Mouse (Mus musculus): ENCODE measurements around the gene Ankrd39.
"Not testable (repeated sequence)": the region's sequence is repeated elsewhere in the genome, so short reads cannot be mapped to it uniquely, and the experiment has no call there.

Ankrd39 gene

GRCm38 (mm10) chr1:36550075-36550863, 3.0 kb upstream of the Ankrd39 start:
- DNase-seq = no peak

- no peak for DNase-seq
These were observed 2.2 kb upstream of the Ankrd39 start for GRCm38 (mm10) chr1:36549491-36549890.

GRCm38 (mm10) chr1:36548771-36549170, 1.5 kb upstream of the Ankrd39 start:
- DNase-seq = no peak

GRCm38 (mm10) chr1:36547981-36548598, 845 bp upstream of the Ankrd39 start:
- DNase-seq = peak; percentile 33

GRCm38 (mm10) chr1:36545845-36546600, 1.2 kb downstream of the Ankrd39 start:
- DNase-seq = no peak

GRCm38 (mm10) chr1:36545382-36545781, 1.9 kb downstream of the Ankrd39 start:
- DNase-seq = no peak

- no peak for DNase-seq
These were observed 4.3 kb downstream of the Ankrd39 start for GRCm38 (mm10) chr1:36542925-36543324.

GRCm38 (mm10) chr1:36541844-36542243, 5.4 kb downstream of the Ankrd39 start:
- no peak for DNase-seq

GRCm38 (mm10) chr1:36540807-36541206, 6.4 kb downstream of the Ankrd39 start:
- no peak for DNase-seq

- DNase-seq = no peak
These were observed 7.1 kb downstream of the Ankrd39 start for GRCm38 (mm10) chr1:36540132-36540531.

- DNase-seq = no peak
These were observed 8.1 kb downstream of the Ankrd39 start, which contains the start of gene Gm42417 for GRCm38 (mm10) chr1:36539186-36539585. Gene Gm42417, minus strand, starts transcription at chr1:36539429.

- no peak for DNase-seq
These were observed 8.5 kb downstream of the Ankrd39 start for GRCm38 (mm10) chr1:36538727-36539126.

- not testable (repeated sequence) for DNase-seq
These were observed 10.5 kb downstream of the Ankrd39 start, which contains the start of gene Ankrd23 for GRCm38 (mm10) chr1:36536783-36537182. Gene Ankrd23, minus strand, starts transcription at chr1:36536883.

GRCm38 (mm10) chr1:36536397-36536728, 10.9 kb downstream of the Ankrd39 start:
- no peak for DNase-seq

- no peak for DNase-seq
These were observed 11.5 kb downstream of the Ankrd39 start for GRCm38 (mm10) chr1:36535477-36536396.

GRCm38 (mm10) chr1:36534595-36535058, 12.6 kb downstream of the Ankrd39 start:
- no peak for DNase-seq

GRCm38 (mm10) chr1:36533546-36533945, 13.7 kb downstream of the Ankrd39 start:
- DNase-seq = no peak

GRCm38 (mm10) chr1:36531461-36531860, 15.8 kb downstream of the Ankrd39 start:
- no peak for DNase-seq

GRCm38 (mm10) chr1:36530962-36531361, 16.3 kb downstream of the Ankrd39 start:
- DNase-seq = no peak

- DNase-seq = no peak
These were observed 16.8 kb downstream of the Ankrd39 start for GRCm38 (mm10) chr1:36530485-36530884.

- DNase-seq = no peak
These were observed 17.4 kb downstream of the Ankrd39 start for GRCm38 (mm10) chr1:36529875-36530274.

GRCm38 (mm10) chr1:36529274-36529673, 18.0 kb downstream of the Ankrd39 start:
- no peak for DNase-seq

Measured in retina, postnatal 1 day (tissue).